Mouse (Mus musculus) layer of hippocampus, adult 6 months (tissue): ENCODE data around the gene Slc25a3. TPM values are rescaled to one million over a fixed set of nuclear protein-coding genes. Genes with fewer than 3 reads are reported as not detected.

Experiments used
- long read RNA-seq, 2 experiments: library from polyadenylated mRNA; unstranded; transcript quantifications; one replicate each; pipeline ENCODE4 v2.0.0; 2019 to 2020
- polyA plus RNA-seq: library from polyadenylated mRNA; unstranded; fragments of <200 nt; fragmentation: Nextera tagmentation; gene quantifications from 2 replicates; pipeline ENCODE4 v1.2.3, GENCODE M21; 2021

Gene Slc25a3
- 1,085 and 1,105 TPM in 2 replicates for polyA plus RNA-seq
- long read RNA-seq, experiment 1, transcript Slc25a3-201 (8 exons, 1,612 nt) = major isoform, 1,433 of 1,678 reads
- long read RNA-seq, experiment 1, transcript Slc25a3-203 (7 exons, 1,483 nt) = minor isoform, 40 of 1,678 reads
- long read RNA-seq, experiment 1, transcript Slc25a3-206 (8 exons, 1,341 nt) = minor isoform, 5 of 1,678 reads
- long read RNA-seq, experiment 1, transcript Slc25a3-204 (5 exons, 891 nt) = minor isoform, 9 of 1,678 reads
- long read RNA-seq, experiment 1, partial matches to known transcripts = 57 of 1,678 reads
- long read RNA-seq, experiment 1, other reads (novel, unspliced or antisense) = 134 of 1,678 reads
- long read RNA-seq, experiment 2, full-length matches to known transcripts = 3,059 of 3,382 reads
- long read RNA-seq, experiment 2, partial matches to known transcripts = 18 of 3,382 reads
- long read RNA-seq, experiment 2, other reads (novel, unspliced or antisense) = 305 of 3,382 reads

GRCm38 (mm10) chr10:91123828-91124822, at the start of gene Slc25a3:
TSS of gene Slc25a3 (minus strand) at chr10:91124059.

GRCm38 (mm10) chr10:91082550-91083392, 41.1 kb downstream of the Slc25a3 start, which contains the start of the genes Apaf1 and Ikbip:
TSS of gene Apaf1 (minus strand) at chr10:91082770.
TSS of gene Ikbip (plus strand) at chr10:91082940.

Other genes starting within 250 kb of the Slc25a3 start
- gene Apaf1, start 41.3 kb downstream of the Slc25a3 start, polyA plus RNA-seq = 7.3 and 9.3 TPM in 2 replicates
- gene Ikbip, start 41.1 kb downstream of the Slc25a3 start, polyA plus RNA-seq = 15.9 and 16.5 TPM in 2 replicates
- gene Tmpo, start 57.3 kb upstream of the Slc25a3 start, polyA plus RNA-seq = 3.9 and 5.2 TPM in 2 replicates